Mouse (Mus musculus): ENCODE results near the gene Gm10837.

- TF ChIP-seq POLR2A (IDR thresholded peaks at IDR 0.05; ENCODE audit: insufficient read depth, low read depth, low read length) (no peak), CTCF (IDR thresholded peaks at IDR 0.05; ENCODE audit: insufficient read depth, low read depth, low read length) (no peak)
Measured at GRCm38 (mm10) chr14:122492015-122492414, 1.6 kb downstream of the Gm10837 start.

Data from olfactory bulb, adult 2 months (tissue).